Mouse (Mus musculus): Measurements from ENCODE around the gene Ifit3b. TPM values are rescaled to one million over a fixed set of nuclear protein-coding genes. Genes with fewer than 3 reads are reported as not detected.
"Not testable (repeated sequence)": the region's sequence is repeated elsewhere in the genome, so short reads cannot be mapped to it uniquely, and the experiment has no call there.

Gene Ifit3b
- polyA plus RNA-seq, 1 experiment from 2014 or later: 0.38 TPM

GRCm38 (mm10) chr19:34585740-34586458 lies 21.9 kb upstream of the Ifit3b start:
- not testable (repeated sequence) for H3K4me3 ChIP-seq (replicated peaks); DNase-seq; H3K36me3 ChIP-seq; H3K4me2 ChIP-seq; H3K4me1 ChIP-seq (replicated peaks); H3K27me3 ChIP-seq; H3K9ac ChIP-seq; H3K9me3 ChIP-seq (replicated peaks); H3K27ac ChIP-seq; ATAC-seq (ENCODE audit: low read depth)
- 51% methylated on average over 5 of the region's 5 CpGs for WGBS (ENCODE audit: insufficient replicate concordance)

DNA sequence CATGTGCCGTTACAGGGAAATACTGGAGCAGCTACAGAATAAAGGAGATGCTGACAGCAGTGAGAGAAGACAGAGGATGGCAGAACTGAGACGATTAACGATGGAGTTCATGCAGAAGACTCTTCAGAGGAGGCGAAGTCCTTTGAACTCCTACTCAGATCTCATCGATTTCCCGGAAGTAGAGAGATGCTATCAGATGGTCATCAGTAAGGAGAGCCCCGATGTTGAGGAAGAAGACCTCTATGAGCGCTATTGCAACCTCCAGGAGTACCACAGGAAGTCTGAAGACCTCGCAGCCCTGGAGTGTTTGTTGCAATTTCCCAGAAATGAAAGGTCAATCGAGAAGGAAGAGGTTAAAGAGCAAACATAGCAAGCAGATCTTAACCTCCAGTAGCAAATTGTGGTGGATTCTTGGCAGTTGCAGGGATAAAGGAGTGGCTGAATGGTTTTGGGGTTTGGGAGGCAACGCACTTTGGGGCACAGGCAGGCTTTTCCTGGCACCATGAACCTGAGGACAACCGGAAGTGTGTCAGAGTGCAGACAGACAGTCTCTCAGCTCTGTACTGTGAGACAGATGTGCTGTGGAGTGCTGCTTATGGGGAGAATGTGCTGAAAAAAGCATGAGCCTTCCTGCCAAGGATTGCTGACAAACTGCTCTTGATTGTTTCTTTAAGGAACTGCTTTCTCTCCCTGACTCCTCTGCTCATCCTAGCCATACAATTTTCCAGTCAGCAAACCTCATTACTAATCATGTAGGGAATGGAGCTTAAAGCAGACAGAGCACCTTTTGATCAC lies 19.7 kb upstream of the Ifit3b start:
- H3K27me3 ChIP-seq; H3K4me1 ChIP-seq (replicated peaks); H3K4me3 ChIP-seq (replicated peaks); DNase-seq; H3K9me3 ChIP-seq (replicated peaks); H3K4me2 ChIP-seq; H3K27ac ChIP-seq; H3K9ac ChIP-seq; H3K36me3 ChIP-seq: not testable (repeated sequence)
- ATAC-seq (ENCODE audit: low read depth): peak; percentile 43; the same call in 1 of the 2 replicates
- WGBS (ENCODE audit: insufficient replicate concordance): 56% methylated on average over 8 of the region's 12 CpGs

DNA sequence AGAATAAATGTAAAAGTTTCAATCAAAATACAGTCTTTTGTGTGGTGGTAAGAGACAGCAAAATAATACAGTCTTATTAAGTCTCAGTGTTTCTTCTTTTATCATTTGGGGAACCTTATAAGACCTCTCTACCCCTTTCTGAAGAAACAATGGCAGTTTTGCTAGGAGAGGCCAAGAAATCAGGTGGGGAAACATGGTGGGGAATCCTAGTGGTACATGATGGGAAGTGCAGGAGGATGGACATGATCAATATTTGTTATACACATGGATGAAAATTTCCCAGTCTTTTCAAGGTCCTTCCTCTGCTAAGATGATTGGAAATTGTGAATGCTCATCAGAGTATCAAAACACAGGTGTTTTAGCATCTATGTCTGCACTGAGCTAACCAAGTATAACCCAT lies 18.8 kb upstream of the Ifit3b start:
- no peak overlapping the region for H3K4me3 ChIP-seq (replicated peaks)
- no peak overlapping the region for H3K27ac ChIP-seq
- no peaks in the 10 kb centered on the region for H3K9me3 ChIP-seq (replicated peaks)
- no peaks in the 10 kb centered on the region for H3K4me1 ChIP-seq (replicated peaks)
- no peak overlapping the region for H3K4me2 ChIP-seq
- DNase-seq (no peak), ATAC-seq (ENCODE audit: low read depth) (no peak)
- no peaks in the 10 kb centered on the region for H3K36me3 ChIP-seq
- H3K9ac ChIP-seq: no peak overlapping the region
- H3K27me3 ChIP-seq: no peaks in the 10 kb centered on the region

DNA sequence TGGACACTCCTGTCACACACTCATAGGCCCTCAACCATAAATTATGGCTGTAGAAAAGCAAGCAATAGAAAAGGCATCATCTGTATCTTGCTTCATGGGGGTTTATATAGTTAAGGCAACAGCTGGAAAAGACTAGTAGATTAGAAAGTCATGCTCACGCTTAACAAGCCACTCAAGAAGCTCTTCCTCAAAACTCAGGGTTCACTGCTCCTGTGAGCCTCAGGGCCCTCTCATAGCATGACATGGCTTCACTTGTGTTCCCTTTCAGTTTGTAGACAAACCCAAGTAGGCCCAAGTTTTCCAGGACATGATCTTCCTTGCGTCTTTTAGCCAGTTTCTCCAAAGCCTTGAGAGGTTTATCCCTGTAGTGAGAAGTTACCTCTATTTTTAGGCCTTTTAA lies 14.3 kb upstream of the Ifit3b start:
- H3K9ac ChIP-seq: no peak overlapping the region
- H3K9me3 ChIP-seq (replicated peaks): no peaks in the 10 kb centered on the region
- WGBS (ENCODE audit: insufficient replicate concordance): 66% methylated on average over 2 of the region's 2 CpGs
- no peak overlapping the region for H3K4me2 ChIP-seq
- no peaks in the 10 kb centered on the region for H3K4me1 ChIP-seq (replicated peaks)
- no peaks in the 10 kb centered on the region for H3K27me3 ChIP-seq
- DNase-seq: no peak
- no peaks in the 10 kb centered on the region for H3K36me3 ChIP-seq
- no peak overlapping the region for H3K27ac ChIP-seq
- no peak for ATAC-seq (ENCODE audit: low read depth)
- no peak overlapping the region for H3K4me3 ChIP-seq (replicated peaks)

DNA sequence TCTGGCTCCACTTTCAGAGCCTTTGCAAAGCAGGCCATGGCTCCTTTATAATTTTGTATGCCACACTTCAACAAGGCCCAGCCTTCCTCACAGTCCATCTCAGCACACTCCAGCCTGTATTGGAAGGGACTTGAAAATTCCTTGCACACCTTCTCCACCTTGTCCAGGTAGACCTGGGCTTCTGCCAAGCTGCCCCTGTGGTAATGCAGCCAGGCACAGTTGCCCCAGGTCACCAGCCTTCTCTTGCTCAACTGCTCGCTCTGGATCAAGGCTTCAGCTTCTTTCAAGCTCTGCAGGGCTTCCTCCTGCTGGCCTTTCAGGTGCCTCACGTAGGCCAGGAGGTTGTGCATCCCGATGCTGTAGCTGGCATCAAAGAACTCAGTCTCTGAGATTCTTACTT lies 13.2 kb upstream of the Ifit3b start:
- H3K4me2 ChIP-seq; H3K4me3 ChIP-seq (replicated peaks); DNase-seq; H3K27me3 ChIP-seq; H3K4me1 ChIP-seq (replicated peaks); H3K9ac ChIP-seq; ATAC-seq (ENCODE audit: low read depth); H3K27ac ChIP-seq; H3K36me3 ChIP-seq; H3K9me3 ChIP-seq (replicated peaks): not testable (repeated sequence)
- 61% methylated on average over 3 of the region's 3 CpGs for WGBS (ENCODE audit: insufficient replicate concordance)

GRCm38 (mm10) chr19:34596811-34597210 lies 11.0 kb upstream of the Ifit3b start:
- ATAC-seq (ENCODE audit: low read depth): no peak
- H3K9me3 ChIP-seq (replicated peaks): no peaks in the 10 kb centered on the region
- no peak for DNase-seq
- H3K36me3 ChIP-seq: no peaks in the 10 kb centered on the region
- H3K4me2 ChIP-seq: no peak overlapping the region
- no peak overlapping the region for H3K4me3 ChIP-seq (replicated peaks)
- H3K27ac ChIP-seq: no peak overlapping the region
- no peak overlapping the region for H3K9ac ChIP-seq
- H3K27me3 ChIP-seq: no peaks in the 10 kb centered on the region
- no peaks in the 10 kb centered on the region for H3K4me1 ChIP-seq (replicated peaks)

DNA sequence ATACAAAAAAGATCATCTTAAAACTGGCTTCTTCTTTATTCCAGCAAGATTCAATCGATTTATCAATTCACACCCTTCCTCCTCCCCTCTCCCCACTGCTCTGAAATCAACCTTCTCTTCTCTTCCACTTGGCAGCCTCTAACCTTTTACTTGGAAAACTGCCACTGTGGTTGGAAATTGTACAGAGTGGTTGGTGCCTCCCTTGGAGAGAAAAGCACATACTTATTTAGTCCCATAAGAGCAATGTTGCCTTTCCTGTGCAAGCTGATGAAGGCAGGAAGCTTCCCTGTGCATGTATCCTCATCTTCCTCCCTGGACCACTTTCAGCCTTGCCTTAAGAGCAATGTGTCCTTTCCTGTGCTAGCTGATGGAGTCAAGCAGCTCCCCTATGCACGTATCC lies 9.4 kb upstream of the Ifit3b start:
- DNase-seq: no peak
- Histone ChIP-seq H3K4me3 (replicated peaks) (no peak overlapping the region), H3K36me3 (no peaks in the 10 kb centered on the region), H3K9ac (no peak overlapping the region), H3K9me3 (replicated peaks) (no peaks in the 10 kb centered on the region), H3K4me1 (replicated peaks) (no peaks in the 10 kb centered on the region), H3K4me2 (no peak overlapping the region), H3K27me3 (no peaks in the 10 kb centered on the region), H3K27ac (no peak overlapping the region)
- no peak for ATAC-seq (ENCODE audit: low read depth)
- 61% methylated on average over 2 of the region's 2 CpGs for WGBS (ENCODE audit: insufficient replicate concordance)

- not testable (repeated sequence) for H3K4me2 ChIP-seq; H3K4me1 ChIP-seq (replicated peaks); H3K4me3 ChIP-seq (replicated peaks); H3K27ac ChIP-seq; H3K36me3 ChIP-seq; DNase-seq; H3K27me3 ChIP-seq; H3K9me3 ChIP-seq (replicated peaks); ATAC-seq (ENCODE audit: low read depth); H3K9ac ChIP-seq
These were observed 8.5 kb upstream of the Ifit3b start for GRCm38 (mm10) chr19:34599250-34599649.

GRCm38 (mm10) chr19:34601888-34602287 lies 5.9 kb upstream of the Ifit3b start, which contains the start of gene Ifit1bl1:
Gene Ifit1bl1, minus strand, starts transcription at chr19:34601956.
- H3K27me3 ChIP-seq; H3K4me1 ChIP-seq (replicated peaks); DNase-seq; H3K27ac ChIP-seq; H3K9ac ChIP-seq; H3K36me3 ChIP-seq; H3K9me3 ChIP-seq (replicated peaks); ATAC-seq (ENCODE audit: low read depth); H3K4me3 ChIP-seq (replicated peaks); H3K4me2 ChIP-seq: not testable (repeated sequence)
- 18% methylated on average over 1 of the region's 1 CpGs for WGBS (ENCODE audit: insufficient replicate concordance)

DNA sequence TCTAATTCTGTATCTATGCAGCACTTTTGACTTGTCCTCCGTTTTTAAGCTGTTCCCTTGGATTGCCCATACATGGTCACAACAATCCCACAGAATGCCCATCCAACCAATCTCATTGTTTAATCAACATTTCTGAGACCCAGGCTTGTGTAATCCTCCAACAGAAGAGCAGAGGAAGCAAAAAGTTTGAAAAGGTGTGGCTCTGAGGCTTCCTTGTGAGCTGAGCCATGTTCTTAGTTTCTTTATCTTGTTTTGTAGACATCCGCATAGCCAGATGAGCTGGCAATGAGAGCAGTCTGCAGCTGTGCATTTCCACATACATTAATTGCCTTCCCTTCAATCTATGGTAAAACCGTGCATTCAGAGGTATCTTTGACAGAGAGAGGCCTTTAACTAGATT lies 2.3 kb upstream of the Ifit3b start:
- DNase-seq (no peak), ATAC-seq (ENCODE audit: low read depth) (no peak)
- no peak overlapping the region for H3K4me3 ChIP-seq (replicated peaks)
- WGBS (ENCODE audit: insufficient replicate concordance): 64% methylated on average over 3 of the region's 3 CpGs
- no peaks in the 10 kb centered on the region for H3K4me1 ChIP-seq (replicated peaks)
- no peaks in the 10 kb centered on the region for H3K9me3 ChIP-seq (replicated peaks)
- H3K9ac ChIP-seq: no peak overlapping the region
- no peaks in the 10 kb centered on the region for H3K36me3 ChIP-seq
- H3K4me2 ChIP-seq: no peak overlapping the region
- H3K27me3 ChIP-seq: no peaks in the 10 kb centered on the region
- no peak overlapping the region for H3K27ac ChIP-seq

- not testable (repeated sequence) for H3K4me3 ChIP-seq (replicated peaks); H3K27me3 ChIP-seq; H3K36me3 ChIP-seq; H3K4me1 ChIP-seq (replicated peaks); H3K4me2 ChIP-seq; H3K9me3 ChIP-seq (replicated peaks); H3K27ac ChIP-seq; ATAC-seq (ENCODE audit: low read depth); DNase-seq; H3K9ac ChIP-seq
- WGBS (ENCODE audit: insufficient replicate concordance): 38% methylated on average over 3 of the region's 3 CpGs
These were observed 2.3 kb downstream of the Ifit3b start for GRCm38 (mm10) chr19:34610118-34610517.

Data from liver, embryonic 13.5 days (tissue).